Mouse (Mus musculus) liver, embryonic 16.5 days (tissue): ENCODE results near the gene Phf23. TPM values are rescaled to one million over a fixed set of nuclear protein-coding genes. Genes with fewer than 3 reads are reported as not detected.

Experiments
- ATAC-seq: fragments of 200-750 bp; cut with Nextera tagmentation; 2 replicates; pipeline ENCODE4 v1.8.0; 2017; ENCODE audit warnings: low read depth, mild to moderate bottlenecking, moderate number of reproducible peaks, moderate library complexity
- H3K27ac ChIP-seq: fragments of 300-500 bp; sonication (generic); 2 replicates; pipeline ENCODE4 v1.5.1; 2014; ENCODE audit warnings: mild to moderate bottlenecking, low read length
- H3K27me3 ChIP-seq: fragments of 300-500 bp; sonication (generic); 2 replicates; pipeline ENCODE4 v1.6.1; 2014; ENCODE audit warnings: low read depth, low read length, mixed read lengths; ENCODE audit not compliant: control insufficient read depth, insufficient read depth
- H3K36me3 ChIP-seq: fragments of 300-500 bp; sonication (generic); 2 replicates; pipeline ENCODE4 v1.6.1; 2014; ENCODE audit warnings: mild to moderate bottlenecking; ENCODE audit not compliant: control insufficient read depth, insufficient read depth
- H3K4me1 ChIP-seq: fragments of 300-500 bp; sonication (generic); 2 replicates; pipeline ENCODE4 v1.6.1; 2014; ENCODE audit warnings: low read depth, low read length, mixed read lengths; ENCODE audit not compliant: control insufficient read depth
- H3K4me2 ChIP-seq: fragments of 300-500 bp; sonication (generic); 2 replicates; pipeline ENCODE4 v1.6.1; 2014; ENCODE audit warnings: low read depth, low read length, mixed read lengths
- H3K4me3 ChIP-seq: fragments of 300-500 bp; sonication (generic); 2 replicates; pipeline ENCODE4 v1.5.1; 2014; ENCODE audit warnings: low read depth, mild to moderate bottlenecking, low read length
- H3K9ac ChIP-seq: fragments of 300-500 bp; sonication (generic); 2 replicates; pipeline ENCODE4 v1.6.1; 2014; ENCODE audit warnings: low read depth, low read length
- H3K9me3 ChIP-seq: fragments of 300-500 bp; sonication (generic); replicated peaks from 2 replicates; pipeline ENCODE4 v1.6.1; 2016; ENCODE audit warnings: low read length; ENCODE audit not compliant: control insufficient read depth
- WGBS: fragments of 180-500 bp; shearing (Covaris S2); extraction: QIAGEN DNeasy Blood & Tissue Kit; methylation state at CpG from one replicate; pipeline ENCODE4 v1.1.7; 2014; ENCODE audit not compliant: insufficient replicate concordance; 5-methylcytosine and 5-hydroxymethylcytosine counted together
- polyA plus RNA-seq: library from polyadenylated mRNA; unstranded; fragments of >200 nt; fragmentation: Nextera tagmentation; extraction: Ambion mirVana; gene quantifications from 2 replicates; pipeline ENCODE4 v1.2.1, GENCODE M21; 2015

The Phf23 gene
- 17.5 and 18.2 TPM in 2 replicates for polyA plus RNA-seq

GRCm38 (mm10) chr11:69995391-69995960 is at the start of gene Phf23:
Phf23 (plus strand) TSS chr11:69995777.
- Histone ChIP-seq H3K27me3 (no peaks in the 10 kb centered on the region), H3K9ac (peak within 1 kb of the TSS; percentile 100), H3K4me2 (peak within 1 kb of the TSS; percentile 91), H3K4me3 (peak within 1 kb of the TSS; percentile 98), H3K27ac (peak within 1 kb of the TSS; percentile 98), H3K36me3 (peaks cover 33% of the 10 kb centered on the region), H3K4me1 (peaks cover 49% of the 10 kb centered on the region), H3K9me3 (no peaks in the 10 kb centered on the region)
- under 1% methylated on average over 36 of the region's 36 CpGs for WGBS
- peak; percentile 77 for ATAC-seq

GRCm38 (mm10) chr11:69945997-69946891 is 49.3 kb upstream of the Phf23 start:
- 66% methylated on average over 18 of the region's 18 CpGs for WGBS
- ATAC-seq = peak; percentile 83
- peak overlapping the region; percentile 94 for H3K4me2 ChIP-seq
- H3K27ac ChIP-seq = peak overlapping the region; percentile 89
- peaks cover 7% of the 10 kb centered on the region for H3K27me3 ChIP-seq
- peak overlapping the region; percentile 80 for H3K9ac ChIP-seq
- peaks cover 39% of the 10 kb centered on the region for H3K4me1 ChIP-seq
- peak overlapping the region; percentile 82 for H3K4me3 ChIP-seq
- peaks cover 24% of the 10 kb centered on the region for H3K36me3 ChIP-seq
- H3K9me3 ChIP-seq = no peaks in the 10 kb centered on the region

GRCm38 (mm10) chr11:69947337-69948065 is 48.1 kb upstream of the Phf23 start:
- 9% methylated on average over 29 of the region's 29 CpGs for WGBS
- H3K27me3 ChIP-seq = peaks cover 7% of the 10 kb centered on the region
- ATAC-seq = 0 out of 2 replicates have a peak, but pooled peaks have one; percentile 2

DNA sequence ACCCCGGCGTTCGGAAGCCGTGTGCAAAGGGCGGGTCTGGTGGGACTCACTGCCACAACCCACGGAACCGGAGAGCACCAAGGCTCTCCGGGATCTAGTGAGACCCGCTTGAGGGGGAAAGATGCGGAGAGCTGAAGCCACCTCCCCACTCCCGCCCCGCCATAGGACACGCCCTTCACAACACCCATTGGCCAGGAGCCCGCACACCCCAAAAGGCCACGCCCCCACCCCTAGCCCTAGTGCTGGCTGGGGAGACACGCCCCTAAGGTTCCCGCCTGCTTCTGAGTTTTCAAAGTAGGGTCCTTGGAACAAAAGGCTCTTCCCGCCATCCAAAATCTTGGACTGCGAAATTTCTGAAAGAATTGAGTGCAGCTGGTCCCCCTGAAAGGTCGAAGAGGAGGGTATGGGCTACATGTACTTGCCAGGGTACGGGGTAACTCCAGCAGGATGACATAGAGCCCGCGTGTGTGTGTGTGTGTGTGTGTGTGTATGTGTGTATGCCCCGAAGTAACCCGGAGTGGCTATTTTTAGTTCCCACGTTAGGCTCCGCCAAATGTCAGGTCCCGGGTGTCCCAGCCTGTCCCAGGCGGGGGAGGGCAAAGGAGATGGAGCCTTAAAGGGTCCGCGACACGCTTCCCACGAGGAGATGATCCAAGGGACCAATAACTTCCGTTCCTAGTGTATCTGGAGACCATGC is 47.4 kb upstream of the Phf23 start, which contains the start of gene Slc2a4:
TSS of gene Slc2a4 (minus strand) at position 123 of the 697 bp plus-strand sequence.
- peak within 1 kb of the TSS; percentile 82 for H3K4me3 ChIP-seq
- H3K9ac ChIP-seq = peak within 1 kb of the TSS; percentile 80
- peaks cover under 1% of the 10 kb centered on the region for H3K27me3 ChIP-seq
- peak; percentile 89 for ATAC-seq
- 1% methylated on average over 34 of the region's 34 CpGs for WGBS
- H3K4me1 ChIP-seq = peaks cover 39% of the 10 kb centered on the region
- H3K9me3 ChIP-seq = no peaks in the 10 kb centered on the region
- peaks cover 20% of the 10 kb centered on the region for H3K36me3 ChIP-seq
- H3K4me2 ChIP-seq = peak within 1 kb of the TSS; percentile 94
- peak within 1 kb of the TSS; percentile 89 for H3K27ac ChIP-seq

More at GRCm38 (mm10) chr11:69947337-69948065, 48.1 kb upstream of the Phf23 start:
- peaks cover 24% of the 10 kb centered on the region for H3K36me3 ChIP-seq
- no peaks in the 10 kb centered on the region for H3K9me3 ChIP-seq
- peak overlapping the region; percentile 94 for H3K4me2 ChIP-seq
- H3K27ac ChIP-seq = peak overlapping the region; percentile 89
- H3K4me3 ChIP-seq = peak overlapping the region; percentile 82
- peaks cover 39% of the 10 kb centered on the region for H3K4me1 ChIP-seq
- peak overlapping the region; percentile 80 for H3K9ac ChIP-seq

- H3K36me3 ChIP-seq = peaks cover 16% of the 10 kb centered on the region
- H3K9me3 ChIP-seq = no peaks in the 10 kb centered on the region
- peaks cover 39% of the 10 kb centered on the region for H3K4me1 ChIP-seq
- peak overlapping the region; percentile 94 for H3K4me2 ChIP-seq
- peak overlapping the region; percentile 68 for H3K27ac ChIP-seq
- ATAC-seq = peak; percentile 14
- peak overlapping the region; percentile 80 for H3K9ac ChIP-seq
- peak overlapping the region; percentile 82 for H3K4me3 ChIP-seq
- whole genome bisulfite sequencing = 1% methylated on average over 14 of the region's 14 CpGs
- H3K27me3 ChIP-seq = no peaks in the 10 kb centered on the region; the same call in 1 of the 2 replicates
Observed at GRCm38 (mm10) chr11:69948763-69949150, 46.8 kb upstream of the Phf23 start.

DNA sequence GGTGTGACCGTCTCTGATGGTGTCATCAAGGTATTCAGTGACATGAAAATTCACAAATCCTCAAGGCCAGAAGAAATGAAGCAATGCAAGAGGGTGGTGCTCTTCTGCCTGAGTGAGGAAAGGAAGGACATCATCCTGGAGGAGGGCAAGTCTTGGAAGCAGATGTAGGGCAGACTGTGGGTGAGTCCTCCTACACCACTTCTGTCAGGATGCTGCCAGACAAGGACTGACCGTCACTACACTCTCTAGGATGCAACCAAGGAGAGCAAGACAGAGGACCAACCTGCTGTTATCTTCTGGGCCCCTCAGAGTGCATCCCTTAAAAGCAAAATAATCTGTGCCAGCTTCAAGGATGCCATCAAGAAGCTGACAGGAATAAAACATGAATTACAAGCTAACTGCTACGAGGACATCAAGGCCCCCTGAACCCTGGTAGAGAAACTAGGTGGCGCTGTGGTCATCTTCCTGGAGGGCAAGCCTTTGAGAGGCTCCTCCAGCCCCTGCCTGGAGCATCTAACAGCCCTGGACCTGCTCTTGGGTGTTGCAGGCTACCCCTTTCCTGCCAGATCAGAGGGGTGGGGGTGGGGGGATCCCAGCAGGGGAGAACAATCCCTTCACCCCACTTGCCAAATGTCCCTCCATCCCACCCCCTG is 44.6 kb upstream of the Phf23 start:
- no peak overlapping the region for H3K4me3 ChIP-seq
- H3K4me2 ChIP-seq = no peak overlapping the region
- ATAC-seq = no peak
- no peak overlapping the region for H3K9ac ChIP-seq
- no peaks in the 10 kb centered on the region for H3K9me3 ChIP-seq
- WGBS = 35% methylated on average over 4 of the region's 4 CpGs
- peaks cover 2% of the 10 kb centered on the region; the same call in 1 of the 2 replicates for H3K27me3 ChIP-seq
- H3K36me3 ChIP-seq = no peaks in the 10 kb centered on the region
- H3K27ac ChIP-seq = no peak overlapping the region
- H3K4me1 ChIP-seq = peaks cover 19% of the 10 kb centered on the region

- Histone ChIP-seq H3K36me3 (no peaks in the 10 kb centered on the region), H3K4me2 (no peak overlapping the region), H3K27me3 (peaks cover 2% of the 10 kb centered on the region; the same call in 1 of the 2 replicates), H3K27ac (no peak overlapping the region), H3K9ac (no peak overlapping the region), H3K4me1 (peaks cover 16% of the 10 kb centered on the region), H3K4me3 (no peak overlapping the region), H3K9me3 (no peaks in the 10 kb centered on the region)
- no peak for ATAC-seq
- WGBS = 31% methylated on average over 1 of the region's 1 CpGs
Observed at GRCm38 (mm10) chr11:69952274-69952673, 43.3 kb upstream of the Phf23 start.
